Mouse (Mus musculus): ENCODE measurements at regions not wholly inside any gene's neighbourhood (a gene's known extent, or its start where the extent isn't known, plus 50 kb on each side); places are given as distances from the start of the nearest gene placed in this dataset. TPM values are rescaled to one million over a fixed set of nuclear protein-coding genes. Genes with fewer than 3 reads are reported as not detected.

Small RNAs in the stretch of these regions (microRNA-seq; reads per million reads assigned to microRNA genes)
- not detected for gene Gm26474

Data from limb, embryonic 11.5 days (tissue).